Mouse (Mus musculus): ENCODE results near the gene Itih2. TPM values are rescaled to one million over a fixed set of nuclear protein-coding genes. Genes with fewer than 3 reads are reported as not detected.

The Itih2 gene
- polyA plus RNA-seq (2014; fragmentation: Nextera tagmentation; extraction: Ambion mirVana), result 2.6 and 2.7 TPM in 2 replicates

- TF ChIP-seq CTCF (IDR thresholded peaks at IDR 0.05; ENCODE audit: low read depth), result no peak
- no peak for ATAC-seq (ENCODE audit: insufficient read depth)
- peak within 1 kb of the TSS; percentile 62 for H3K27ac ChIP-seq (ENCODE audit: low read depth)
These were observed at the start of gene Itih2 for GRCm38 (mm10) chr2:10131296-10131695. Itih2 (minus strand) TSS chr2:10131396.

GRCm38 (mm10) chr2:10169991-10170390 is 38.8 kb upstream of the Itih2 start:
- no peak overlapping the region for H3K9ac ChIP-seq
- H3K4me3 ChIP-seq (ENCODE audit: low read depth, low read length), result no peak overlapping the region
- no peak for DNase-seq
- H3K27ac ChIP-seq (ENCODE audit: low read depth), result no peak overlapping the region
- H3K4me1 ChIP-seq (ENCODE audit: insufficient read depth), result no peaks in the 10 kb centered on the region
- no peak for ATAC-seq (ENCODE audit: insufficient read depth)
- H3K9me3 ChIP-seq (ENCODE audit: low read depth, low read length), result no peaks in the 10 kb centered on the region
- 86% methylated on average over 16 of the region's 16 CpGs for WGBS
- TF ChIP-seq CTCF (IDR thresholded peaks at IDR 0.05; ENCODE audit: low read depth), result no peak
- no peaks in the 10 kb centered on the region for H3K36me3 ChIP-seq (ENCODE audit: insufficient read depth)
- H3K27me3 ChIP-seq (ENCODE audit: insufficient read depth, low read length), result no peaks in the 10 kb centered on the region
- H3K4me2 ChIP-seq, result no peak overlapping the region

More at GRCm38 (mm10) chr2:10131296-10131695, at the start of gene Itih2:
- no peaks in the 10 kb centered on the region for H3K9me3 ChIP-seq (ENCODE audit: low read depth, low read length)
- no peak within 1 kb of the TSS for H3K4me3 ChIP-seq (ENCODE audit: low read depth, low read length)
- DNase-seq, result no peak
- H3K36me3 ChIP-seq (ENCODE audit: insufficient read depth), result no peaks in the 10 kb centered on the region
- H3K27me3 ChIP-seq (ENCODE audit: insufficient read depth, low read length), result no peaks in the 10 kb centered on the region
- H3K4me1 ChIP-seq (ENCODE audit: insufficient read depth), result no peaks in the 10 kb centered on the region
- no peak within 1 kb of the TSS for H3K4me2 ChIP-seq
- 73% methylated on average over 4 of the region's 4 CpGs for WGBS
- H3K9ac ChIP-seq, result no peak within 1 kb of the TSS

GRCm38 (mm10) chr2:10168016-10168415 is 36.8 kb upstream of the Itih2 start:
- 45% methylated on average over 8 of the region's 8 CpGs for WGBS
- Histone ChIP-seq H3K4me3 (ENCODE audit: low read depth, low read length) (no peak overlapping the region), H3K27me3 (ENCODE audit: insufficient read depth, low read length) (no peaks in the 10 kb centered on the region), H3K4me1 (ENCODE audit: insufficient read depth) (no peaks in the 10 kb centered on the region), H3K9me3 (ENCODE audit: low read depth, low read length) (no peaks in the 10 kb centered on the region), H3K4me2 (no peak overlapping the region), H3K27ac (ENCODE audit: low read depth) (no peak overlapping the region), H3K36me3 (ENCODE audit: insufficient read depth) (no peaks in the 10 kb centered on the region), H3K9ac (no peak overlapping the region)
- DNase-seq (peak; percentile 9), ATAC-seq (ENCODE audit: insufficient read depth) (no peak)
- TF ChIP-seq CTCF (IDR thresholded peaks at IDR 0.05; ENCODE audit: low read depth), result no peak

GRCm38 (mm10) chr2:10167283-10167682 is 36.1 kb upstream of the Itih2 start:
- WGBS, result 85% methylated on average over 11 of the region's 11 CpGs
- no peak overlapping the region for H3K27ac ChIP-seq (ENCODE audit: low read depth)
- H3K27me3 ChIP-seq (ENCODE audit: insufficient read depth, low read length), result no peaks in the 10 kb centered on the region
- H3K4me1 ChIP-seq (ENCODE audit: insufficient read depth), result no peaks in the 10 kb centered on the region
- H3K9ac ChIP-seq, result no peak overlapping the region
- no peaks in the 10 kb centered on the region for H3K9me3 ChIP-seq (ENCODE audit: low read depth, low read length)
- no peak overlapping the region for H3K4me3 ChIP-seq (ENCODE audit: low read depth, low read length)
- no peak for DNase-seq
- no peak for TF ChIP-seq CTCF (IDR thresholded peaks at IDR 0.05; ENCODE audit: low read depth)
- no peak for ATAC-seq (ENCODE audit: insufficient read depth)
- no peak overlapping the region for H3K4me2 ChIP-seq
- H3K36me3 ChIP-seq (ENCODE audit: insufficient read depth), result no peaks in the 10 kb centered on the region

GRCm38 (mm10) chr2:10166635-10167034 is 35.4 kb upstream of the Itih2 start:
- no peak for ATAC-seq (ENCODE audit: insufficient read depth)
- Histone ChIP-seq H3K4me3 (ENCODE audit: low read depth, low read length) (no peak overlapping the region), H3K4me2 (no peak overlapping the region), H3K27ac (ENCODE audit: low read depth) (no peak overlapping the region), H3K9me3 (ENCODE audit: low read depth, low read length) (no peaks in the 10 kb centered on the region), H3K27me3 (ENCODE audit: insufficient read depth, low read length) (no peaks in the 10 kb centered on the region), H3K4me1 (ENCODE audit: insufficient read depth) (no peaks in the 10 kb centered on the region), H3K9ac (no peak overlapping the region), H3K36me3 (ENCODE audit: insufficient read depth) (no peaks in the 10 kb centered on the region)
- 53% methylated on average over 6 of the region's 6 CpGs for WGBS
- TF ChIP-seq CTCF (IDR thresholded peaks at IDR 0.05; ENCODE audit: low read depth), result no peak
- no peak for DNase-seq

- H3K4me3 ChIP-seq (ENCODE audit: low read depth, low read length), result no peak overlapping the region
- H3K27ac ChIP-seq (ENCODE audit: low read depth), result no peak overlapping the region
- no peak overlapping the region for H3K4me2 ChIP-seq
- ATAC-seq (ENCODE audit: insufficient read depth), result no peak
- no peak for TF ChIP-seq CTCF (IDR thresholded peaks at IDR 0.05; ENCODE audit: low read depth)
- 85% methylated on average over 4 of the region's 4 CpGs for WGBS
- H3K36me3 ChIP-seq (ENCODE audit: insufficient read depth), result no peaks in the 10 kb centered on the region
- H3K9me3 ChIP-seq (ENCODE audit: low read depth, low read length), result no peaks in the 10 kb centered on the region
- DNase-seq, result no peak
- no peaks in the 10 kb centered on the region for H3K27me3 ChIP-seq (ENCODE audit: insufficient read depth, low read length)
- no peak overlapping the region for H3K9ac ChIP-seq
- no peaks in the 10 kb centered on the region for H3K4me1 ChIP-seq (ENCODE audit: insufficient read depth)
These were observed 30.8 kb upstream of the Itih2 start for GRCm38 (mm10) chr2:10162011-10162410.

GRCm38 (mm10) chr2:10157184-10157583 is 26.0 kb upstream of the Itih2 start:
- Histone ChIP-seq H3K27me3 (ENCODE audit: insufficient read depth, low read length) (no peaks in the 10 kb centered on the region), H3K36me3 (ENCODE audit: insufficient read depth) (no peaks in the 10 kb centered on the region), H3K9ac (no peak overlapping the region), H3K4me3 (ENCODE audit: low read depth, low read length) (no peak overlapping the region), H3K9me3 (ENCODE audit: low read depth, low read length) (no peaks in the 10 kb centered on the region), H3K4me2 (no peak overlapping the region), H3K27ac (ENCODE audit: low read depth) (no peak overlapping the region), H3K4me1 (ENCODE audit: insufficient read depth) (no peaks in the 10 kb centered on the region)
- ATAC-seq (ENCODE audit: insufficient read depth), result no peak
- no peak for TF ChIP-seq CTCF (IDR thresholded peaks at IDR 0.05; ENCODE audit: low read depth)
- WGBS, result 65% methylated on average over 10 of the region's 10 CpGs
- no peak for DNase-seq
